Mouse (Mus musculus): Measurements from ENCODE around the gene Pacrg. TPM values are rescaled to one million over a fixed set of nuclear protein-coding genes. Genes with fewer than 3 reads are reported as not detected.

Gene Pacrg
- total RNA-seq, 2 experiments from 2014 or later = not detected

GRCm38 (mm10) chr17:10464700-10465099 is 375.4 kb downstream of the Pacrg start:
- ATAC-seq (replicated peaks; ENCODE audit: poor library complexity, severe bottlenecking) = no peak

DNA sequence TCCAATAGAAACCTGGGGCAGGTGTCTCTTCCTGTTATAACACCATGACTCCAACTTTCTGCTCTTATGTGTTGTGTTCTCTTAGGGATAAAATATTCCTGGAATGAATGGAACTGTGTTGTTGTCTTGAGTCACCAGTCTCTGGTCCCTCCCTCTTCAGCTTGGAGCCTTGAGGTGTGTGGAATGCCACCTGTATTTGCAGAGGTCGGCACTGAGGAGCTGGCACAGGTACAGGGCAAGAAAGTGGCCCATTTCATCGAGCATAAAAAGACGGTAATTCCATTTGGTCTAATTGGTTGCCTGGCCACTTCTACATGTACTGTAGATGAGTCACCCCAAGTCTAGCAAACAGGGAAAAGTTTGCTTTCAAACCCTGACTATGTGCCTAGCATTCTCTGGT is 376.5 kb downstream of the Pacrg start:
- ATAC-seq (replicated peaks; ENCODE audit: poor library complexity, severe bottlenecking) = no peak

DNA sequence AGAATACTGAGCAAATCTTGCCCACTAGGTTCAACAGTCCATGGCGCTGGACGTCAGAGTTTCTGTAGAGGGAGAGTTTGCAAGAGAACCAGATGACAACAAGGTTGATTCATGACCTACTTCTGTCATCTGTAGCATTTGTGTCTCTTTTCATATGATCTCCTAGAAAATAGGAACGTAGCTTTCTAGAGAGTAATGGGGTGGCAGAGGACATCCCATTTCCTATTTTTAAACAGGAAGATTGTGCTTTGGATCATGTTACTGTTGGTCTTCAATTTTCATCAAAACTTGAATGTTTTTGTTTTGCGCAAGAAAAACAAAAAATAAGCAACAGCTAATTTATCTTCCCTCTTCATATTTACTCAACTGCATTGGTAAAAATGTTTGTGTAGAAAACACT is 379.2 kb downstream of the Pacrg start:
- no peak for ATAC-seq (replicated peaks; ENCODE audit: poor library complexity, severe bottlenecking)

DNA sequence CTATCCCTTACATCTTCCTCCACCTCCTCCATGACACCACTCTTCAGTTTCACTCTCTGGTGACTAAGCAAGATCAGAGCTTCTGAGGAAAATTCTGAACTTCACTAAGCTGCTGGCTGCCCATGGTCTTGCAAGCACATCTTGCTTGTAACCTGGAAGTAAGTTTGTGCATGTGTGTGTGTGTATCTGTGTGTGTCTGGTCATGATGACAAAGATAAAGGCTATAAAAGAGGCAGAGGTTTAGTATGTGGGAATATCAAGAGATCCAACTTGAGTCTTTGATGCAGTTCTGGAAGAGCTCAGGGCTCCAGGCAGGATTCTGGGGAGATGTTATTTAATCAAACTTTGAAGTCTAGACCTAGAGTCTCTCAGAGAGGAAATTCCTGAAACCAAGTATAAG is 381.4 kb downstream of the Pacrg start:
- no peak for ATAC-seq (replicated peaks; ENCODE audit: poor library complexity, severe bottlenecking)

DNA sequence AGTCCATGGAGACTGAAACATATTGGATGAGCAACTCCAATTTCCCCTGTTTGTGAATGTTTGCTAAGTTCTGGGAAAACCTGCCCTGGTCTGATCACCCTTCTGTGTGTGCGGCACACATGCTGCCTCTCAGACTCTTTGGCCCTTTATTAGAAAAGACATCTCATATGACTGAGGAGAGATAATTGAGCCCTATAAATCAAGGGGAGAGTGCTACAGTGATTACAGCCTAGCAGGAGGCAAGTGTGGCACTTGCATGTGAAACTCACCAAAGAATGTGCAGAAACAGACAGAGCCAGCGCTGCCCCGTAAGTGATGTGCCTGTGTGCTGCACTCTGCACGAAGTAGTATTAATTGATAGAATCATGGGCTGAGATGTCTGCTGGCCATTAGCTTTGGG is 383.7 kb downstream of the Pacrg start:
- ATAC-seq (replicated peaks; ENCODE audit: poor library complexity, severe bottlenecking) = no peak

DNA sequence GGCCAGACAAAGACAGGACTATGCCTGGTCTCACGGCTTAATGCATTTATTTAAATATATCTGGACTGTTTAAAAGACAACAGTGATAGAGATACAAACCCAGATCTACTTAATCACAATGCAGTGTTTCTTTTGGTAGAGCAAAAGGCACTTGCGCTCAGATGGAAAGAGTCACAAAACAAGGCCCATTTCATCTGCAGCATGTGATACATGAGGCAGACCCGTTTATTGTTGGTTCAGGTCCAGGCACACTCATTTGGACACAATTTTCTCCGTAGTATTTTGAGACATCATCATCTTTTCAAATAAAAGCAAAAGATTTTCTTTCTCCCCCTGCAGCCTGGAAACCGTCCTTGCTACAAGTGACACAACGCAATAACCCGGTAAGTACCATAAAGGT is 384.1 kb downstream of the Pacrg start:
- no peak for ATAC-seq (replicated peaks; ENCODE audit: poor library complexity, severe bottlenecking)

- ATAC-seq (replicated peaks; ENCODE audit: poor library complexity, severe bottlenecking) = no peak
Observed at GRCm38 (mm10) chr17:10454406-10454805, 385.7 kb downstream of the Pacrg start.

DNA sequence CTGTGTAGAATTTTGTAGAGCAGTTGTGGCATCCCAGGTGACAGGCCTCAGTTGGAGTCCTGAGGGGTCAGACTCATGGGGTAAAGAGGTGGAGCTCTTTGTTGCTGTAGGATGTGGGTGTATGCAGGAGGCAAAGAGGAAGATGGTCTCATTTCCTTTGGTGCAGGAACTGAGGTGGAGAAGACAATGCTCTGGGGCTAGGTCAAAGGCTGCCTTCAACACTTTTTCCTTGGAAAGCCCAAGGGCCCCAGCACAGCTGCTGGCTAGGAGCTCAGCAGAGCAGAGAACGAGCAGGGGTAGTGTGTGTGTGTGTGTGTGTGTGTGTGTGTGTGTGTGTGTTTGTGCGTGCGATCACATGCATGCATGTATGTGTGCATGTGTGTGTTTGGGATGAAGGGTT is 387.3 kb downstream of the Pacrg start:
- ATAC-seq (replicated peaks; ENCODE audit: poor library complexity, severe bottlenecking) = no peak

GRCm38 (mm10) chr17:10451306-10452077 is 388.6 kb downstream of the Pacrg start:
- no peak for ATAC-seq (replicated peaks; ENCODE audit: poor library complexity, severe bottlenecking)

- no peak for ATAC-seq (replicated peaks; ENCODE audit: poor library complexity, severe bottlenecking)
Observed at GRCm38 (mm10) chr17:10449800-10450299, 390.3 kb downstream of the Pacrg start.

- no peak for ATAC-seq (replicated peaks; ENCODE audit: poor library complexity, severe bottlenecking)
Observed at GRCm38 (mm10) chr17:10448417-10448816, 391.7 kb downstream of the Pacrg start.

DNA sequence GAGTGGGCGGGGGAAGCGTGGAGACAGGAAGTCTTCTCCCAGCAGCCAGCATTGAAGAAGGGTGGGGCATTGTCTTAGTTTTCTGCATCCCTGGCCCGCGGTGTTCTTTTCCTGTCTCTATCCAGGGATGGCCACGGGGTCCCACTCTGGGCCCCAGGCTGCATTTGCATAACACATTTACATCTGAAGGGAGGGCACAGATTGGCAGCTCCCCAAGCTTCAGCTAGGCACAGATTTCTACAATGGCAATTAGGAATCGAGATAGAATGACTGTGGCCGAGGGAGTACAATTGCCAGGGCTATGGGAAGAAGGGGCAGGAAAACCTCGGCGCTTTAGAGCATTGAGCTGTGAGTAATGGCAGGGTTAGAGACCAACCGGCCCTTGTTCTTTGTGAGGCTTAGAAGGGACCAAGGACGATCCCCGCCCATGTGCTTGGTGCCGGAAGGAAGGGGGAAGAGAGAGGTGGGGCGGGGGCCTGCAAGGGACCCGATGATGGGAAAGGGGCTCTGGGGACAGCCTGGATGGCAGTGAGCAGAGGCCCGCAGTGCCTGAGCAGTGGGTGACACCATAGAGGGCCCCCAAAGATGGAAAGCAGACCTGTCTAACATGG is 398.5 kb downstream of the Pacrg start:
- ATAC-seq (replicated peaks; ENCODE audit: poor library complexity, severe bottlenecking) = no peak

DNA sequence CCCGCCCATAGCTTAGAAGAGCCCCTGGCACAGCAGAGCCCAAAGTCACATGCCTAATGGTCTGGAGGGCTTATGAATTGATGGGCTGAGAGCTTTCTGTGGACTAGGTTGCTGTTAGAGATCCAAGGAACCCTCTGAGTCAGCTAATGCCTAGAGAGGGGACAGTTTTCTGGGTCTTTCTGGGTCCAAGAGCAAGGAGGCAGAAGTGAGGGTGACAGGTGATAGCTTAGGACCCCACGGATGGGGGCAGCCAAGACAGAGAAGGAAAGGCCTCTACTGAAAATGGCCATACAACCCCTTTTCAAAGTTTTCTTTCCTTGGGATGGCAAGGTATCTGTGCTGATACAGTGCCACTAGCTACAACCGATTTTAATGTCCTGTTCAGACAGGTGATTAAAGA is 399.1 kb downstream of the Pacrg start:
- no peak for ATAC-seq (replicated peaks; ENCODE audit: poor library complexity, severe bottlenecking)

- ATAC-seq (replicated peaks; ENCODE audit: poor library complexity, severe bottlenecking) = no peak
Observed at GRCm38 (mm10) chr17:10439815-10440214, 400.3 kb downstream of the Pacrg start.

GRCm38 (mm10) chr17:10434867-10435266 is 405.2 kb downstream of the Pacrg start:
- no peak for ATAC-seq (replicated peaks; ENCODE audit: poor library complexity, severe bottlenecking)

DNA sequence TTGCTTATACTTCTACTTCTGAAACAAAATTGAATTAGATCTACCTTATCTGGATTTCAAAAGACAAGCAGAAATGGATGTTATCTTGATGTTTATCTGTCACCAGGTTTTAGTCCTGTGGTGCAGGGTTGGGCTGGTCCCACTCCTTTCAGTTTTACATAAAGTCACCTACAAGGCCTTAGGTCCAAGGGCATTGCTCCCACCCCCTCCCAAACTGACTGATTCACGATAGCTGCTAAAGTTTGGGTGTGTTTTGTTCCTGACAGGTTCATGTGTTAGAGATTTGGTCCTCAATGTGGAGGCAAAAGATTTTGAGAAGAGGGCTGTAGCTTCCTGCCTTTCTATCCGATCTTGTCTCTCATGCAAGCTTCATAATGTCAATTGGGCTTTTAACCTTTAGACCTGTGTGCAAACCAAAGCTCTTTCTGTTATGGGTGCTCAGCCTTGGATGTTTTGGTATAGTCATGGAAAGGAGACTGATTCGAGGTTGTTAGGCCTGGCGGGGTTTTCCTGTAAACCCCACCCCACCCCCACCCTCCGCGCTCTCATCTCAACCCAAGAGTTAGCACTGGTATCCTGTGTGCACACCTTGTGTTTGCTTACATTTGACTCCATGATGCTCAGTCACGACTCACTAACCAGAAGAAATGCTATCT is 407.5 kb downstream of the Pacrg start:
- no peak for ATAC-seq (replicated peaks; ENCODE audit: poor library complexity, severe bottlenecking)

- ATAC-seq (replicated peaks; ENCODE audit: poor library complexity, severe bottlenecking) = no peak
Observed at GRCm38 (mm10) chr17:10431849-10432524, 408.1 kb downstream of the Pacrg start.

DNA sequence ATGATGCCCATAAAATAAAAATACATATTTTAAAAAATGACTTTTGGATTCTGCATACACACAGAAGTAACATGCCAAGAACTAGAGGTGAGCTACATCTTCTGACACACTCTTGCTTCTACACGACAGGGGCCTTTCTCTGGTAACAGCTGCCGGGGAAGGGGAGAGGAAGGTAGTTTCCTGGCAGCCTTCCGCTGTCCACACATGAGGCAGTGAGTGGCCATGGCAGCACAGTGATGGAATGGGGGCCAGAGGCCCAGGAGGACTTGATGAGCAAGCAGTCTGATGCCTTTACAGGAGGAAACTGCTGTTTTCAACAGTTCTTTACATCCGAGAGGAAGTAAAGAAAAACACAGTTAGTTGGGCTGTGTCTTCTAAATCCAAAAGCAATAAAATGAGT is 409.3 kb downstream of the Pacrg start:
- ATAC-seq (replicated peaks; ENCODE audit: poor library complexity, severe bottlenecking) = no peak

DNA sequence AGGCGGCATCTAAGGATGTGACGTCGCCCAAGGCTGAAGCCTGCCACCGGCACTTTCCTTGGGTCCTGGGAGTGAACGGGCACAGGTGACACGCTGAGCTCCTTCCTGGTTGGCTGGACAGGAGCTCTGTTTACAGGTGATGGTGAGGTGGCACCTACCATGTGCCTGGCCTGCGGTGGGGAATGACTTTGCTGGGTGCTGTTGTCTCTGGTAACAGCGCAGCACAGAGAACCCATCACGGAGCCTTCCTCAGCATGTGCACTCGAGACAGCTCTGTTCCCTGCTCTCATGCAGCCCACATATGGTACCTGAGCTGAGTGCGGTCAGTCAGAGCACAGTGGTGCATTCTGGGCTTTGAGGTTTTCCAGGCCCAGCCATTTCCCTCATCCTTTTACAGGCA is 410.7 kb downstream of the Pacrg start:
- no peak for ATAC-seq (replicated peaks; ENCODE audit: poor library complexity, severe bottlenecking)

GRCm38 (mm10) chr17:10425311-10425710 is 414.8 kb downstream of the Pacrg start:
- ATAC-seq (replicated peaks; ENCODE audit: poor library complexity, severe bottlenecking) = peak; percentile 88

Measured in granulocyte monocyte progenitor cell, adult 5-6 weeks (primary cell).